Mouse (Mus musculus): ENCODE measurements around the gene Cdc73. TPM values are rescaled to one million over a fixed set of nuclear protein-coding genes. Genes with fewer than 3 reads are reported as not detected.

Gene Cdc73
- total RNA-seq, 2 experiments from 2014 or later = 87.0 to 102 TPM

- DNase-seq (ENCODE audit: low spot score in 2 of 2) = no peak
Observed at GRCm38 (mm10) chr1:143555533-143555932, 147.2 kb downstream of the Cdc73 start.

- no peak for DNase-seq (ENCODE audit: low spot score in 2 of 2)
Observed at GRCm38 (mm10) chr1:143554621-143555020, 148.1 kb downstream of the Cdc73 start.

Other genes starting within 250 kb of the Cdc73 start
- 10 to 100 TPM in 1 of 2 experiments, 1 to 10 TPM in 1; 6.4 to 16.0 TPM for gene B3galt2, start 62.2 kb downstream of the Cdc73 start, total RNA-seq (2021)
- gene Glrx2, start 13.4 kb upstream of the Cdc73 start, total RNA-seq (2021) = 10 to 100 TPM; 87.0 to 93.1 TPM
- gene Trove2, start 74.2 kb upstream of the Cdc73 start, total RNA-seq (2021) = 10 to 100 TPM; 13.1 to 13.2 TPM
- 10 to 100 TPM; 18.8 to 26.6 TPM for gene Uchl5, start 74.4 kb upstream of the Cdc73 start, total RNA-seq (2021)

Data from adrenal gland, adult 18-20 months (tissue).